Mouse (Mus musculus) ES-Bruce4 (cell line): ENCODE measurements around the gene Mpv17l.

ENCODE experiments used
- CTCF ChIP-seq: IDR thresholded peaks from one replicate; pipeline ENCODE4 v1.8.1; 2011; ENCODE audit warnings: low read depth, low read length
- EP300 ChIP-seq: IDR thresholded peaks from 2 replicates; pipeline ENCODE4 v1.6.1; 2011; ENCODE audit warnings: low read depth, low read length; ENCODE audit not compliant: insufficient read depth
- POLR2A ChIP-seq: IDR thresholded peaks from one replicate; pipeline ENCODE4 v1.8.1; 2011; ENCODE audit warnings: low read length; ENCODE audit not compliant: insufficient read depth

GRCm38 (mm10) chr16:13853886-13854285 lies 49.1 kb upstream of the Mpv17l start:
- TF ChIP-seq CTCF (no peak), POLR2A (no peak), EP300 (no peak)
